Mouse (Mus musculus) embryonic fibroblast, embryonic 13.5 days (primary cell): ENCODE results near the gene Pelp1.

Source experiments
- CTCF ChIP-seq: IDR thresholded peaks from 2 replicates; pipeline ENCODE4 v1.5.1; 2011; ENCODE audit warnings: mild to moderate bottlenecking, control low read depth, low read length, moderate library complexity, borderline replicate concordance; ENCODE audit not compliant: insufficient read depth
- POLR2A ChIP-seq: IDR thresholded peaks from 2 replicates; pipeline ENCODE4 v1.6.1; 2011; ENCODE audit warnings: low read depth, mild to moderate bottlenecking, control low read depth, low read length, moderate library complexity

DNA sequence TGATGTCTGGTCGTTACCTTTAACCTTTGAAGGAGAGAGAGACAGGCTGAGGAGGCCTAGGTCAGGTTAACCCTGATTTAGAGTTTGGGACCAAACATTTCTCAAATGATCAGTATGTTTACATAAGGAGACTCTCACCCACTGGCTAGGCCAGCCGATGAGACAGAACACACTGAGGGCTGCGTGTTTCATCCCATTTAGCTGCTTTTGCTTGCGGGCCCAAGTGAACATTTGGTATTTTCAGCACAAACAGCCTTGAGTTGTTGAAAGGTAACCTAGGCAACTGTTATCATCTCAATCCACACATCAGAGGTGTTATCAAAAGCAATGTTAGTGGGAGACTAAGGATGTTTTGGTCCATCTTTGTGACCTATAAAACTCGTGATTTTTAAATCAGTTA lies 9.7 kb upstream of the Pelp1 start:
- TF ChIP-seq CTCF (no peak), POLR2A (no peak)
